Mouse (Mus musculus) stomach, postnatal 0 days (tissue): ENCODE results near the gene Trak2.
"Not testable (repeated sequence)": the region's sequence is repeated elsewhere in the genome, so short reads cannot be mapped to it uniquely, and the experiment has no call there.

Experiments used
- CTCF ChIP-seq: IDR thresholded peaks from 2 replicates; pipeline ENCODE4 v1.5.1; 2016; ENCODE audit warnings: antibody characterized with exemption, low read depth, mild to moderate bottlenecking, moderate library complexity
- EP300 ChIP-seq: optimal IDR thresholded peaks from 2 replicates; pipeline ENCODE3; 2016; ENCODE audit warnings: antibody characterized with exemption

- not testable (repeated sequence) for TF ChIP-seq CTCF, EP300
Measured at GRCm38 (mm10) chr1:58890697-58891290, 82.4 kb downstream of the Trak2 start.
